ENCODE assay signal across 20 mouse cellular contexts in genomic region chr7:78515042-78515609, GRCm38 (mm10).
DNase-seq lines count a peak whose midpoint lies in the region; ATAC-seq and TF ChIP-seq lines count a peak whose summit lies in the region.
"Had no signal": no experiment of that assay in that cellular context is flagged by ENCODE, and none has a peak within 500 bp of the region (broad histone marks: within the 10 kb centered on the region; RNA-seq: fewer than 3 reads in every experiment).

No protein-coding gene starts in this region.

- 17% methylated on average over 7 of the region's 7 CpGs for WGBS in kidney, embryonic 16.5 days
- 54% methylated on average over 7 of the region's 7 CpGs for WGBS in embryonic facial prominence, embryonic 10.5 days

- peak; percentile 54; the same call in 1 of the 2 replicates for ATAC-seq in kidney, embryonic 16.5 days (ENCODE audit: low FRiP score, low TSS enrichment)
- ATAC-seq: forebrain, embryonic 13.5 days; forebrain, postnatal 0 days; hindbrain, embryonic 16.5 days; inflammation-experienced regulatory T-cells, adult 6 months had no signal

- no peak for TF ChIP-seq CTCF in gastrocnemius, adult 2 months (IDR thresholded peaks at IDR 0.05)

- H3K36me3 ChIP-seq in kidney, embryonic 16.5 days (ENCODE audit: insufficient read depth, low read length): no peaks in the 10 kb centered on the region
- no peaks in the 10 kb centered on the region for H3K36me3 ChIP-seq in embryonic facial prominence, embryonic 10.5 days (replicated peaks)
- H3K36me3 ChIP-seq: heart, embryonic 10.5 days had no signal

- H3K9ac ChIP-seq in kidney, embryonic 16.5 days (replicated peaks; ENCODE audit: low read length): no peak overlapping the region
- H3K9ac ChIP-seq: forebrain, embryonic 13.5 days; forebrain, postnatal 0 days; hindbrain, embryonic 12.5 days had no signal

- no peak overlapping the region for H3K27ac ChIP-seq in kidney, embryonic 16.5 days (ENCODE audit: low read length)
- H3K27ac ChIP-seq in embryonic facial prominence, embryonic 10.5 days (replicated peaks): no peak overlapping the region
- no peak overlapping the region for H3K27ac ChIP-seq in gastrocnemius, adult 2 months
- H3K27ac ChIP-seq: forebrain, embryonic 13.5 days; heart, embryonic 10.5 days; hindbrain, embryonic 12.5 days had no signal

- H3K9me3 ChIP-seq in kidney, embryonic 16.5 days (ENCODE audit: low read length): no peaks in the 10 kb centered on the region
- H3K9me3 ChIP-seq in embryonic facial prominence, embryonic 10.5 days: no peaks in the 10 kb centered on the region
- H3K9me3 ChIP-seq: forebrain, embryonic 13.5 days; heart, embryonic 10.5 days; hindbrain, embryonic 12.5 days had no signal

- no peaks in the 10 kb centered on the region for H3K4me1 ChIP-seq in kidney, embryonic 16.5 days (ENCODE audit: insufficient read depth, low read length)
- H3K4me1 ChIP-seq in embryonic facial prominence, embryonic 10.5 days: no peaks in the 10 kb centered on the region
- H3K4me1 ChIP-seq: forebrain, embryonic 13.5 days; heart, embryonic 10.5 days; hindbrain, embryonic 12.5 days had no signal

- DNase-seq in kidney, postnatal 25 days: no peak
- DNase-seq in embryo, embryonic 11 days: peak; percentile 43
- DNase-seq in embryonic facial prominence, embryonic 10.5 days (ENCODE audit: low spot score): peak; percentile 9
- DNase-seq in mesoderm, embryonic 11.5 days (ENCODE audit: low read depth, low spot score): peak; percentile 48
- no peak for DNase-seq in adrenal gland, adult 2 months
- DNase-seq in gastrocnemius, adult 2 months: no peak
- DNase-seq: adrenal gland, postnatal 10 days; cerebellum, adult 11 months; cerebellum, adult 8-10 months; cerebellum, postnatal 14 days; forebrain, postnatal 0 days; heart, adult 18-20 months; heart, postnatal 10 days; heart, postnatal 4 days had no signal

- intact Hi-C loops in gastrocnemius, adult 2 months (cut with DNase I): no loop called here

- H3K4me2 ChIP-seq in kidney, embryonic 16.5 days (replicated peaks; ENCODE audit: low read depth, low read length): no peak overlapping the region
- H3K4me2 ChIP-seq: forebrain, embryonic 13.5 days; hindbrain, embryonic 12.5 days had no signal

- H3K4me3 ChIP-seq in kidney, embryonic 16.5 days (ENCODE audit: low read length): no peak overlapping the region
- no peak overlapping the region for H3K4me3 ChIP-seq in embryonic facial prominence, embryonic 10.5 days
- no peak overlapping the region for H3K4me3 ChIP-seq in gastrocnemius, adult 2 months
- H3K4me3 ChIP-seq: forebrain, embryonic 13.5 days; heart, embryonic 10.5 days; hindbrain, embryonic 12.5 days had no signal

- H3K27me3 ChIP-seq in kidney, embryonic 16.5 days (ENCODE audit: insufficient read depth, low read length): no peaks in the 10 kb centered on the region
- H3K27me3 ChIP-seq in embryonic facial prominence, embryonic 10.5 days (replicated peaks; ENCODE audit: low read depth, poor library complexity, severe bottlenecking): no peaks in the 10 kb centered on the region
- H3K27me3 ChIP-seq: forebrain, embryonic 13.5 days; hindbrain, embryonic 12.5 days had no signal

Comparison
In these comparisons a context has a peak if more than half of its experiments do, and no peak if none do; other contexts are left out.
1. DNase-seq: peak in embryo, embryonic 11 days (single experiment), embryonic facial prominence, embryonic 10.5 days (single experiment) and mesoderm, embryonic 11.5 days (single experiment); none in kidney, postnatal 25 days (0 of 2), adrenal gland, adult 2 months (single experiment) and gastrocnemius, adult 2 months (single experiment).